ENCODE assay signal across 19 mouse cellular contexts in genomic region chr5:25871342-25872023, GRCm38 (mm10).
DNase-seq lines count a peak whose midpoint lies in the region; ATAC-seq and TF ChIP-seq lines count a peak whose summit lies in the region.
"Had no signal": no experiment of that assay in that cellular context is flagged by ENCODE, and none has a peak within 500 bp of the region (broad histone marks: within the 10 kb centered on the region; RNA-seq: fewer than 3 reads in every experiment).

No protein-coding gene starts in this region.

- H3K27ac ChIP-seq in heart, adult 2 months: no peak overlapping the region
- no peak overlapping the region for H3K27ac ChIP-seq in neural tube, embryonic 14.5 days (ENCODE audit: low read depth, low read length)
- no peak overlapping the region for H3K27ac ChIP-seq in midbrain, postnatal 0 days (ENCODE audit: low read depth, low read length)
- H3K27ac ChIP-seq: hindbrain, embryonic 12.5 days; liver, embryonic 13.5 days; lung, embryonic 15.5 days had no signal

- H3K9ac ChIP-seq in heart, adult 2 months (ENCODE audit: low read depth, low read length): no peak overlapping the region
- no peak overlapping the region for H3K9ac ChIP-seq in neural tube, embryonic 14.5 days (replicated peaks; ENCODE audit: low read depth, low read length)
- no peak overlapping the region for H3K9ac ChIP-seq in midbrain, postnatal 0 days (replicated peaks; ENCODE audit: low read length, poor library complexity, severe bottlenecking)
- H3K9ac ChIP-seq: hindbrain, embryonic 12.5 days; liver, embryonic 13.5 days; lung, embryonic 15.5 days had no signal

- WGBS in heart, adult 2 months: 85% methylated on average over 12 of the region's 12 CpGs
- 78% methylated on average over 12 of the region's 12 CpGs for WGBS in neural tube, embryonic 14.5 days
- WGBS in midbrain, postnatal 0 days: 57% methylated on average over 12 of the region's 12 CpGs

- intact Hi-C loops in heart, adult 2 months (cut with DNase I): no loop called here

- TF ChIP-seq EP300 in heart, adult 2 months (IDR thresholded peaks at IDR 0.05; ENCODE audit: insufficient read depth, low read depth, low read length): no peak

- no peaks in the 10 kb centered on the region for H3K79me2 ChIP-seq in heart, adult 2 months (replicated peaks; ENCODE audit: control insufficient read depth, insufficient read depth, low read length)

- no peaks in the 10 kb centered on the region for H3K27me3 ChIP-seq in heart, adult 2 months (ENCODE audit: control insufficient read depth, insufficient read depth, low read length)
- no peaks in the 10 kb centered on the region for H3K27me3 ChIP-seq in neural tube, embryonic 14.5 days (ENCODE audit: control insufficient read depth, insufficient read depth, low read length)
- H3K27me3 ChIP-seq in midbrain, postnatal 0 days (ENCODE audit: insufficient read depth, low read length): no peaks in the 10 kb centered on the region
- H3K27me3 ChIP-seq: hindbrain, embryonic 12.5 days; liver, embryonic 13.5 days; lung, embryonic 15.5 days had no signal

- peak; percentile 43 for DNase-seq in adrenal gland, postnatal 10 days
- DNase-seq in adrenal gland, adult 8-10 months: no peak
- peak; percentile 76 for DNase-seq in heart, adult 11 months
- DNase-seq in heart, adult 2 months: no peak
- no peak for DNase-seq in neural tube, embryonic 10.5 days (ENCODE audit: extremely low spot score, low spot score)
- peak; percentile 57 for DNase-seq in midbrain, postnatal 0 days (ENCODE audit: low spot score)
- no peak for DNase-seq in kidney, adult 9 months
- DNase-seq: embryo, embryonic 11 days; gastrocnemius, postnatal 10 days; kidney, adult 11 months; kidney, postnatal 10 days; liver, embryonic 13.5 days; thymus, postnatal 25 days had no signal

- H3K4me3 ChIP-seq in heart, adult 2 months: no peak overlapping the region
- H3K4me3 ChIP-seq in neural tube, embryonic 14.5 days (ENCODE audit: low read depth, low read length): no peak overlapping the region
- H3K4me3 ChIP-seq in midbrain, postnatal 0 days (ENCODE audit: low read depth, low read length): no peak overlapping the region
- H3K4me3 ChIP-seq: hindbrain, embryonic 12.5 days; liver, embryonic 13.5 days; lung, embryonic 15.5 days; myocyte had no signal

- no peak for TF ChIP-seq POLR2A in heart, adult 2 months (IDR thresholded peaks at IDR 0.05; ENCODE audit: insufficient read depth, low read depth, low read length)

- no peaks in the 10 kb centered on the region for H3K9me3 ChIP-seq in neural tube, embryonic 14.5 days (ENCODE audit: control insufficient read depth, low read length)
- H3K9me3 ChIP-seq in midbrain, postnatal 0 days (ENCODE audit: low read length): no peaks in the 10 kb centered on the region
- H3K9me3 ChIP-seq: G1E; hindbrain, embryonic 12.5 days; liver, embryonic 13.5 days; lung, embryonic 15.5 days had no signal

- no peaks in the 10 kb centered on the region for H3K36me3 ChIP-seq in heart, adult 2 months (ENCODE audit: control insufficient read depth, insufficient read depth, low read length)
- H3K36me3 ChIP-seq in neural tube, embryonic 14.5 days (ENCODE audit: control insufficient read depth, insufficient read depth, low read length): no peaks in the 10 kb centered on the region
- H3K36me3 ChIP-seq in midbrain, postnatal 0 days (ENCODE audit: insufficient read depth, low read length): no peaks in the 10 kb centered on the region
- H3K36me3 ChIP-seq: G1E; hindbrain, embryonic 12.5 days; liver, embryonic 13.5 days; lung, embryonic 15.5 days had no signal

- no peak overlapping the region for H3K4me2 ChIP-seq in neural tube, embryonic 14.5 days (ENCODE audit: low read depth, low read length)
- H3K4me2 ChIP-seq in midbrain, postnatal 0 days (ENCODE audit: low read depth, low read length, poor library complexity, severe bottlenecking): no peak overlapping the region
- H3K4me2 ChIP-seq: hindbrain, embryonic 12.5 days; liver, embryonic 13.5 days; lung, embryonic 15.5 days had no signal

- ATAC-seq in neural tube, embryonic 14.5 days (ENCODE audit: low read depth): 0 out of 2 replicates have a peak, but pooled peaks have one; percentile 13
- peak; percentile 71 for ATAC-seq in midbrain, postnatal 0 days (ENCODE audit: low FRiP score)
- ATAC-seq: CD4-positive, CD25-positive, alpha-beta regulatory T cell, adult 4 months had no signal

- no peaks in the 10 kb centered on the region for H3K4me1 ChIP-seq in heart, adult 2 months (ENCODE audit: control insufficient read depth, insufficient read depth, low read length)
- H3K4me1 ChIP-seq in neural tube, embryonic 14.5 days (ENCODE audit: control insufficient read depth, insufficient read depth, low read length): 0 out of 2 replicates have a peak, but pooled peaks cover 3% of the 10 kb centered on the region
- H3K4me1 ChIP-seq in midbrain, postnatal 0 days (ENCODE audit: insufficient read depth, low read length): peaks cover 4% of the 10 kb centered on the region; the same call in 1 of the 2 replicates
- H3K4me1 ChIP-seq: hindbrain, embryonic 12.5 days; liver, embryonic 13.5 days; lung, embryonic 15.5 days had no signal

- TF ChIP-seq CTCF in heart, adult 2 months (IDR thresholded peaks at IDR 0.05): no peak
- TF ChIP-seq CTCF in midbrain, postnatal 0 days (IDR thresholded peaks at IDR 0.05): no peak

Comparison
In these comparisons a context has a peak if more than half of its experiments do, and no peak if none do; other contexts are left out.
1. DNase-seq: peak in adrenal gland, postnatal 10 days (single experiment), heart, adult 11 months (single experiment) and midbrain, postnatal 0 days (single experiment); none in adrenal gland, adult 8-10 months (single experiment), heart, adult 2 months (0 of 2), neural tube, embryonic 10.5 days (single experiment) and kidney, adult 9 months (single experiment).